Mouse (Mus musculus) cerebellum, adult 9-11 months (tissue): Measurements from ENCODE around the gene Slc29a4.
A peak's percentile ranks its signal among the peaks of the same experiment; 100 is the strongest.

Source experiments
- DNase-seq: peaks from one replicate; pipeline ENCODE4 v3.0.0; 2022

The Slc29a4 gene

GRCm38 (mm10) chr5:142692248-142692647, at the start of gene Slc29a4:
Gene Slc29a4 (plus strand): TSS chr5:142692512.
- peak; percentile 87 for DNase-seq

- DNase-seq: no peak
Measured at GRCm38 (mm10) chr5:142648162-142648561, 44.1 kb upstream of the Slc29a4 start.

DNA sequence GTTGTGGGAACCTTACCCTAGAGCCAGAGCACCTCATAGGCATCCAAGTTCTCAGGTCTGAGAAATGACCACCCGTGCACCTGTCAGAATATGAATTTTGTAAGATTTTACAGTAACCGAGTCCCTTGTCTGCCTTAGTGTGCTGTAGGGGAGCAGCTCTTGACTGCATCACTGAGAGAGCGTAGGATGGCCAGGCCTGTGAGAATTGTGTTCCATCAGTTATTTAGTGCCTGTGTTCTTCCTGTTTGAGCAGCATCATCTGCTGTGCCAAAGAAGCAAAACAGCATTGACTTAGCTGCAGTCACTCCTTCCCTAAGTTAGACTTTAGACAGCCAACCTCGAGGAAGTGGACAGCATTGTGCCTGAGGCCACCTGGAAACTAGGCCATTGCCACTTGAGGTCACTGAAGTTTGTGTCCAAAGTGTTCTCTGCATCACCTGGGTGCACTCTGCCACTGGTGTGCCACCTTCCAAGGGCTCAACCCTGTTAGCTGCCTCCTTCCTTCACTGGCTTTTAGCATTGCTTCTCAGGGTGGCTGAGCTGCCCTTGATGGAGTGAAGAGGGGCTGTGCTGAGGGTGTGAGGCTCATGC, 42.8 kb upstream of the Slc29a4 start:
- no peak for DNase-seq

- no peak for DNase-seq
Measured at GRCm38 (mm10) chr5:142650390-142650789, 41.9 kb upstream of the Slc29a4 start.

- no peak for DNase-seq
Measured at GRCm38 (mm10) chr5:142650794-142651497, 41.4 kb upstream of the Slc29a4 start.

DNA sequence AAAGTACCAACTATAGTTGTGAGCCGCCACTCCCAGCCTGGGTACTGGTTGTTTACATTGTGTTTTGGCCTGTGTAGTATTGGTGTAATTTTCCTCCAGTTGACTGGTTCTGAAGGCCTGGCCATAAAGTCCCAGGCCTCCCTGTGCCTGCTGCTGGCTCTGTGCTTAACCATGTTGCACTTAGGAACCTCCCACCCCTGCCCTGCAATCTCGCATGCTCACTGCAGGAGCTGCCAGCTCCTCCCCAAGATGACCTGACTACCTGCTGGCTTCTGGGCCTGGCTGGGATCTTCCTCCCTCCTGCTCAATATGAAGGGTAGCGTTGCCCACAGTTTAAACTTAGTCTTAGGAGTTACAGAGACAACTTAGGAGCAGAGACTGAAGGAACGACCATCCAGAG, 40.0 kb upstream of the Slc29a4 start:
- DNase-seq: no peak

DNA sequence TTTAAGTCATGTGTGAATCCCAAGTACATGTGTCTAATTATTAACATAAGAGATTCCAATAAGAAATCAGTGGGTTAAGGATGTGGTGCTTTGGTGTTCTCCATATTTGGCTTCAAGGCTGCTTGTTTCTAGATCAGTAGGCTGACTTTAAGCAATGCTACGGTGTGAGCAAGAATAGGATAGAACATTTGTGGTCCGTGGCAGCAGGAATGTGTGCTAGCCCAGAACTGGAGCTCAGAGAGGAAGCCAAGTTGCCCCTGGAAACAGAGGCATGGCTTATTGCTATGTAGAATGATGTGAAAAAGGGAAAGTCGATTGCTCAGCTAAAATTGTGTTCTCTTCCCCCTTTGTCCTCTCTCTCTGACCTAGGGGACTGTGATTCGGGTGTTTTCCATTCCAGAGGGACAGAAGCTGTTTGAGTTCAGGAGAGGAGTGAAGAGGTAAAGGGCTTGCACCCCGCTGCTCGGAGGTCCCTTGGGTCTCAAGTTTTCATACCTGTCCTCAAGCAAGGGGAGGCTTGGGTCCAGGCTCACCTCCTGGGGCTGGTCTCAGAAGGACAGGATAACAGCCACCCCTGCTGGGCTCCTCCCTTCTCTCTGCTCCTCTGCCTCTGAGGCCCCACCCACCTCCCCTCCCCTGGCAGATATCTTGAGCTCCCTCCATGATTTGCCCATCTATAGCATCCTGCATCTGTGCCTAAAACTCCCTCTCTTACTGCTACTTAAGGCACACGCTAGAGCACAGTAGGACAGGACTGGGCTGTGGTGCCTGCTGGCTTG, 31.5 kb upstream of the Slc29a4 start:
- DNase-seq: no peak

GRCm38 (mm10) chr5:142667921-142668320, 24.4 kb upstream of the Slc29a4 start:
- DNase-seq: no peak

- no peak for DNase-seq
Measured at GRCm38 (mm10) chr5:142668556-142669263, 23.6 kb upstream of the Slc29a4 start.

DNA sequence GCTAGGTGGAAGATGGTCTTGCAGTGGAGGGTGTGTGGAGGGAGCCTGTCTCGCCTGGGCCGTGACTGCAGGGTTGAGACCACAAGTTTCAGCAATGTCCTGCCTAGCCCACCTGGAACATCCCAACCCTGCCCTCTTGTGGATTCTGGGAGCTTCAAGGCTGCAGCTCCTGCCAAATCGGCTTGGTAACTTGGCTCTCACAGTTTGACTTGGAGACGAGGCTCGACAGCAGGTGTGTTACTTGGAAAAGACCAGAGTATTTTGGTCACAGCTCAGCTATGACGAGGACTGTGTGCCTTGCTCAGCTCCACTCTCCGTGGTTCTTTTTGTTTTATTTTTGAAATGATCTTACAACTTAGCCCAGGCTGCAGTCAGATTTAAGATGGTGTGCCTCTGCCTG, 22.6 kb upstream of the Slc29a4 start:
- DNase-seq: peak; percentile 86

DNA sequence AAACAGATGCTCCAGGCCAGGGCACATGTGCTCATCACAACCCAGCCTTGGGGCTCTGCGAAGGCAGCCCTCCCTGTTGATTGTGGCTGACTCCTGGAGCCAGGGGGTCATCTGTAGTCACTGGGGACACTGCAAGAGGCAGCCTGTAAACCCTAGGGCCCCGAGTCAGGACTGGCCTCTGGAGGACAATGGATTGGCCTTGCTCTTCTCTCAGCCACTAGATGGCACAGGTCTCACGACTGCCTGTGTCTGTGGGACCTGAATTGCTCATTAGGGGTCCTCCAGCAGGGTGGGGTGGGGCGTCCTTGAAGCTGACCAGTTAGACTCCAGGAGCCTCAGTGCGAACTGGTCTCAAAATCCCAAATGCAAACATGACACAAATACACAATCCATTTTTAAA, 19.2 kb upstream of the Slc29a4 start:
- peak; percentile 43 for DNase-seq

GRCm38 (mm10) chr5:142678141-142678571, 14.2 kb upstream of the Slc29a4 start:
- peak; percentile 90 for DNase-seq

DNA sequence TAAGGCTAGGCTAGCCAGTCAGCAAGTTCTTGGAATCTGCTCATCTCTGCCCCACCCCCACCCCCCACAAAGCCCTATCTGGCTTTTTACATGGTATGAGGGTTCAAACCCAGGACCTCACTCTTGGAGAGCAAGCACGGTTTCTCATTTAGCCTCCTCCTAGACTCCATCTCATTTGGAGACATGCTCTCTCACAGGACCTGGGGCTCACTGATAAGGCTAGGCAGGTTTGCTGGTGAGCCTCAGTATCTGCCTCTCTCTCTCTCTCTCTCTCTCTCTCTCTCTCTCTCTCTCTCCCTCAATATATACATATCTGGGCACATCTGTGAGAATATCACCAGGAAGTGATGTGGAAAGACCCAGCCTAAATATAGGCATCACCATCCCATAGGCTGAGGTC, 13.2 kb upstream of the Slc29a4 start:
- DNase-seq: no peak

- no peak for DNase-seq
Measured at GRCm38 (mm10) chr5:142681911-142682310, 10.4 kb upstream of the Slc29a4 start.

DNA sequence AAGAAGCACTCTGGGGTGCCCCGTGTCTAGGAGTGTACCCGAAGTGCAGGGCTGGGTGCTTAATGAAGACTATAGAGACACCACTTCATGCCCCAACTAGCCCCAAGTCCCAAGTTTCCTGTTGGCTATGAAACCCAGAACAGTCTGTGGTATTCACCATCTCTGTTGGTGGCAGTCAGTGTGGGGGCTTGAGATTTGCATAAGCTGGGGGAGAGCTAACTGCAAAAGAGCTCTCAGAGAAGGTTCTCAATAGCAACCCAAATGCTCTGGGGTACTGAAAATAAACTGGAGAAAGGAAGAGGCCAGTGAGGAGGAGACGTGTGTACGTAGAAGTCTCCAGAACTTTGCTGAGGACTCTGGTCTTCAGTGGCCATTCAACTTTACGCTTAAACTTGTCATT, 9.8 kb upstream of the Slc29a4 start:
- DNase-seq: no peak

GRCm38 (mm10) chr5:142688866-142689265, 3.4 kb upstream of the Slc29a4 start:
- DNase-seq: no peak

- no peak for DNase-seq
Measured at GRCm38 (mm10) chr5:142690343-142690742, 2.0 kb upstream of the Slc29a4 start.

- peak; percentile 71 for DNase-seq
Measured at GRCm38 (mm10) chr5:142692971-142693737, 842 bp downstream of the Slc29a4 start.

DNA sequence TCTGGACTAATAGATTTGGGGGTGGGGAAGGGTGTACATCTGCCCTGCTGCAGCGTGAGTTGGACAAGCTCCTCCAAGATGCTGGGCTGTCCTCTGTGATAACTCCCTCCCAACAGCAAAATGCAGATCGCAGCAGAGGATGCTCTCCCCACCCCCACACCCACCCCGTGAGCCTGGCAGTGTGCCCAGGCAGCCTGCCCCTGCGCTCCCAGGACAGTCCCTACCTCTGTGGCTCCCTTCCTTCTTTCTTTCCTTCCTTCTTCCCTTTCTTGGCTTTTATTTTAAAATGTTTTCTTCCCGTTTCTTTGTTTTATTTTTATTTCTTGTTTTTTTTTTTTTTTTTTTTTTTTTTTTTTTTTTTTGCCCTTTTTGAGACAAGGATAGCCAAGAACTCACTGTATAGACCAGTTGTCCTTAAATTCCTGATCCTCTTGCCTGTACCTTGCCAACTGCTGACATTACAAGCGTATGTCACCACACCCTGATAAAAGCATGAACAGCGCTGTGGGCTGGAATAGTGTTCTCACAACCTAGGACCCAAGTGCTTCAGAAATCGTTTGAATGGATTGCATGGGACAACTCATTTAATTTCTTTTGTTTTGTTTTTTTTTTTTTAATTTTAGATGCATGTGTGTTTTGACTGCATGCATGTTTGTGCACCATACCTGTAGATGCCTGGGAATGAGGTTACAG, 1.6 kb downstream of the Slc29a4 start:
- DNase-seq: peak; percentile 64

DNA sequence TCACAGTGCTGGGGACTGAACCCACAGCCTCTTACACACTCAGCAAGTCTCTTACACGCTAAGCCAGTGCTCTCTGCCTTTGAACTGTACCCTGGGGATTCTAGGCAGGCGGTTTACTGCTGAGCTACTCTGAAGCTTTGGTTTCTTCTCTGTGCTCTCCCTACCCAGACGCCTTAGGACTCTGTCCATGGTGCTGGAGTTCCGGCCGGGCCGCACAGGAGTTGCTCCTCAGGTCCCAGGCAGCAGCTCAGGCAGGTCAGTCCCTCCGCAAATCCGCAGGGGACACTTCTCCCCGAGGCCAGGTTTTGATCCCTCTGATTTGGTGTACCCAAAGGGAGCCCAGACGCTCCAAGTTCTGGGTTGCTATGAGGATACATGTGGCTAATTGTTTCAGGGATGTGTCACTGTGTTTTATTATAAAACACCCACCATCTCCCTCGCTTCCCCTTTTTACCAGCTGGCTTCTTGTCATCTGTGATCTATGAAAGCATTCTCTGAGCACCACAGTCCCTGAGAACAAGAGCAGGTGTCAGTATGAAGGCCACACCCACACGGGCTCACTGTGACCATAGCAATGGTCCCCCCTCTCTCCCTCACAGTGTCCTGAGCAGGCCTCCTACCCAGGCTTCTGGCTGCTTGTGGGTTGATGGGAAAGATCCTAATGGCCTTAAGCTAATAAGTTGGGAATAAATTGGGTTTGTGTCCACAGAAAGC, 2.5 kb downstream of the Slc29a4 start:
- peak; percentile 65 for DNase-seq

GRCm38 (mm10) chr5:142696258-142696657, 3.9 kb downstream of the Slc29a4 start:
- peak; percentile 67 for DNase-seq
